Mouse (Mus musculus) ES-Bruce4 (cell line): ENCODE results near the gene Wnt10a.

Experiments used
- CTCF ChIP-seq: IDR thresholded peaks from one replicate; pipeline ENCODE4 v1.8.1; 2011; ENCODE audit warnings: low read depth, low read length
- EP300 ChIP-seq: IDR thresholded peaks from 2 replicates; pipeline ENCODE4 v1.6.1; 2011; ENCODE audit warnings: low read depth, low read length; ENCODE audit not compliant: insufficient read depth
- POLR2A ChIP-seq: IDR thresholded peaks from one replicate; pipeline ENCODE4 v1.8.1; 2011; ENCODE audit warnings: low read length; ENCODE audit not compliant: insufficient read depth

DNA sequence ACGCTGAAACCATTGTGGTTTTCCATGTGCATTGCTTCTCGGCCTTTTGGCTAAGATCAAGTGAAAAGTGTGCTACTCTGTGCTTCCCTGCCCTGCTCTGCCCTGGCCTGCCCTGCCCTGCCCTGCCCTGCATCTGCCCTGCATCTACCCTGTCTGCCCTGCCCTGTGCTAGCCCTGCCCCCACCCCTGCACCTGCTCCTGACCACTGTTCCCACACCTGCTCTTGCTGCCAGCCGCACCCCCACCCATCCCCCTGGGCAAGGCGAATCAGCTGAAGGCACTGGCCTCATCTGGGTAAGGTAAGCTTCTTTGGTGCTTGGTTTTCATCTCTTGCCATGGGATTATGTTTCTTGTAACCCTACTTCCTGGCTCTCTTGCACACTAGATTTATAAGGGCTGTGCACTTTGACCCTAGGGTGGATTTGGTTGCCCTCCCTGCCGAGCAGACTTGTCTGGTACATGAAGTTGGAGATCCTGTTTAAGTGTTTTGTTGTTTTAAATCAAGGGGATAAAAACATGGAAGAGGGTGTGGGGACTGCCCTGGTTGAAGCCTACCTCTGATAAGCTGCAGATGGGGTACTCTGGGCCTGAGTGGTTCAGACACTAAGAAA, 37.0 kb upstream of the Wnt10a start:
- TF ChIP-seq CTCF (no peak), POLR2A (no peak), EP300 (no peak)
